Mouse (Mus musculus) heart, embryonic 15.5 days (tissue): Measurements from ENCODE around the gene Dnajc16. TPM values are rescaled to one million over a fixed set of nuclear protein-coding genes. Genes with fewer than 3 reads are reported as not detected.

Experiments
- ATAC-seq: fragments of 200-750 bp; cut with Nextera tagmentation; replicated peaks from 2 replicates; pipeline ENCODE4 v1.8.0; 2017; ENCODE audit warnings: low read depth, moderate TSS enrichment; ENCODE audit not compliant: insufficient number of reproducible peaks, insufficient read depth, low FRiP score
- H3K27ac ChIP-seq: fragments of 300-500 bp; sonication (generic); 2 replicates; pipeline ENCODE4 v1.5.1; 2015; ENCODE audit warnings: mild to moderate bottlenecking, inconsistent platforms
- H3K27me3 ChIP-seq: fragments of 300-500 bp; sonication (generic); 2 replicates; pipeline ENCODE4 v1.6.1; 2015; ENCODE audit warnings: inconsistent platforms
- H3K36me3 ChIP-seq: fragments of 300-500 bp; sonication (generic); 2 replicates; pipeline ENCODE4 v1.6.1; 2015; ENCODE audit warnings: mild to moderate bottlenecking, inconsistent platforms
- H3K4me1 ChIP-seq: fragments of 300-500 bp; sonication (generic); replicated peaks from 2 replicates; pipeline ENCODE4 v1.6.1; 2015; ENCODE audit warnings: inconsistent platforms
- H3K4me2 ChIP-seq: fragments of 300-500 bp; sonication (generic); 2 replicates; pipeline ENCODE4 v1.6.1; 2015; ENCODE audit warnings: inconsistent platforms, mild to moderate bottlenecking, moderate library complexity
- H3K4me3 ChIP-seq: fragments of 300-500 bp; sonication (generic); 2 replicates; pipeline ENCODE4 v1.5.1; 2015; ENCODE audit warnings: mild to moderate bottlenecking, inconsistent platforms
- H3K9ac ChIP-seq: fragments of 300-500 bp; sonication (generic); 2 replicates; pipeline ENCODE4 v1.6.1; 2015; ENCODE audit warnings: mild to moderate bottlenecking, inconsistent platforms
- H3K9me3 ChIP-seq: fragments of 300-500 bp; sonication (generic); replicated peaks from 2 replicates; pipeline ENCODE4 v1.6.1; 2016; ENCODE audit warnings: inconsistent platforms
- WGBS: fragments of 180-500 bp; shearing (Covaris S2); methylation state at CpG from one replicate; pipeline ENCODE4 v1.1.7; 2015; ENCODE audit warnings: mixed read lengths; 5-methylcytosine and 5-hydroxymethylcytosine counted together
- polyA plus RNA-seq: library from polyadenylated mRNA; unstranded; fragments of >200 nt; fragmentation: Nextera tagmentation; extraction: Ambion mirVana; gene quantifications from 2 replicates; pipeline ENCODE4 v1.2.1, GENCODE M21; 2015

The Dnajc16 gene
- polyA plus RNA-seq, 1 experiment from 2014 or later = 3.7 TPM

- H3K9me3 ChIP-seq = no peaks in the 10 kb centered on the region
- ATAC-seq = peak; percentile 66; the same call in 1 of the 2 replicates
- no peak overlapping the region for H3K4me2 ChIP-seq
- WGBS = 16% methylated on average over 9 of the region's 9 CpGs
- no peaks in the 10 kb centered on the region; the same call in 1 of the 2 replicates for H3K27me3 ChIP-seq
- H3K4me3 ChIP-seq = no peak overlapping the region
- H3K9ac ChIP-seq = no peak overlapping the region
- no peaks in the 10 kb centered on the region for H3K36me3 ChIP-seq
- H3K27ac ChIP-seq = peak overlapping the region; percentile 57
- H3K4me1 ChIP-seq = peaks cover 14% of the 10 kb centered on the region
Measured at GRCm38 (mm10) chr4:141741856-141742255, 48.9 kb downstream of the Dnajc16 start.

GRCm38 (mm10) chr4:141738015-141738414 lies 52.7 kb downstream of the Dnajc16 start:
- Histone ChIP-seq H3K9ac (no peak overlapping the region), H3K9me3 (no peaks in the 10 kb centered on the region), H3K36me3 (no peaks in the 10 kb centered on the region), H3K27me3 (no peaks in the 10 kb centered on the region), H3K27ac (no peak overlapping the region), H3K4me2 (no peak overlapping the region), H3K4me3 (no peak overlapping the region), H3K4me1 (peaks cover 19% of the 10 kb centered on the region)
- WGBS = 65% methylated on average over 8 of the region's 8 CpGs
- ATAC-seq = no peak

- no peak overlapping the region for H3K4me3 ChIP-seq
- no peaks in the 10 kb centered on the region for H3K36me3 ChIP-seq
- no peak overlapping the region for H3K4me2 ChIP-seq
- H3K4me1 ChIP-seq = peaks cover 12% of the 10 kb centered on the region
- H3K27ac ChIP-seq = no peak overlapping the region
- H3K27me3 ChIP-seq = no peaks in the 10 kb centered on the region
- no peaks in the 10 kb centered on the region for H3K9me3 ChIP-seq
- H3K9ac ChIP-seq = no peak overlapping the region
- WGBS = 65% methylated on average over 4 of the region's 4 CpGs
- ATAC-seq = no peak
Measured at GRCm38 (mm10) chr4:141736856-141737255, 53.9 kb downstream of the Dnajc16 start.

GRCm38 (mm10) chr4:141735206-141735560 lies 55.5 kb downstream of the Dnajc16 start:
- Histone ChIP-seq H3K9ac (no peak overlapping the region), H3K36me3 (no peaks in the 10 kb centered on the region), H3K4me3 (peak overlapping the region; percentile 48), H3K4me1 (peaks cover 7% of the 10 kb centered on the region), H3K4me2 (peak overlapping the region; percentile 67), H3K27me3 (no peaks in the 10 kb centered on the region), H3K9me3 (no peaks in the 10 kb centered on the region), H3K27ac (no peak overlapping the region; the same call in 1 of the 2 replicates)
- WGBS = 28% methylated on average over 9 of the region's 9 CpGs
- no peak for ATAC-seq

- 7% methylated on average over 24 of the region's 24 CpGs for WGBS
- Histone ChIP-seq H3K4me2 (peak overlapping the region; percentile 67), H3K36me3 (no peaks in the 10 kb centered on the region), H3K4me1 (peaks cover 7% of the 10 kb centered on the region), H3K27ac (peak overlapping the region; percentile 68), H3K9ac (peak overlapping the region; percentile 29; the same call in 1 of the 2 replicates), H3K9me3 (no peaks in the 10 kb centered on the region), H3K4me3 (peak overlapping the region; percentile 48), H3K27me3 (no peaks in the 10 kb centered on the region)
- peak; percentile 94 for ATAC-seq
Measured at GRCm38 (mm10) chr4:141734446-141735205, 56.1 kb downstream of the Dnajc16 start.

- Histone ChIP-seq H3K4me1 (peaks cover 7% of the 10 kb centered on the region), H3K4me2 (no peak overlapping the region), H3K9ac (no peak overlapping the region), H3K27ac (no peak overlapping the region), H3K27me3 (no peaks in the 10 kb centered on the region), H3K36me3 (no peaks in the 10 kb centered on the region), H3K4me3 (no peak overlapping the region), H3K9me3 (no peaks in the 10 kb centered on the region)
- WGBS = 69% methylated on average over 5 of the region's 5 CpGs
- no peak for ATAC-seq
Measured at GRCm38 (mm10) chr4:141731766-141732165, 59.0 kb downstream of the Dnajc16 start.

GRCm38 (mm10) chr4:141730401-141730800 lies 60.3 kb downstream of the Dnajc16 start:
- no peak for ATAC-seq
- WGBS = 74% methylated on average over 13 of the region's 13 CpGs
- no peaks in the 10 kb centered on the region for H3K9me3 ChIP-seq

GRCm38 (mm10) chr4:141729266-141729665 lies 61.5 kb downstream of the Dnajc16 start:
- H3K27me3 ChIP-seq = no peaks in the 10 kb centered on the region
- 77% methylated on average over 3 of the region's 3 CpGs for WGBS

More at GRCm38 (mm10) chr4:141730401-141730800, 60.3 kb downstream of the Dnajc16 start:
- Histone ChIP-seq H3K27me3 (no peaks in the 10 kb centered on the region), H3K4me3 (no peak overlapping the region), H3K9ac (no peak overlapping the region), H3K4me2 (no peak overlapping the region), H3K27ac (no peak overlapping the region), H3K36me3 (no peaks in the 10 kb centered on the region), H3K4me1 (peaks cover 7% of the 10 kb centered on the region)

GRCm38 (mm10) chr4:141725738-141726137 lies 65.0 kb downstream of the Dnajc16 start:
- Histone ChIP-seq H3K27ac (no peak overlapping the region), H3K36me3 (no peaks in the 10 kb centered on the region), H3K4me3 (no peak overlapping the region), H3K4me2 (no peak overlapping the region), H3K27me3 (no peaks in the 10 kb centered on the region), H3K9ac (no peak overlapping the region), H3K9me3 (no peaks in the 10 kb centered on the region), H3K4me1 (peaks cover 20% of the 10 kb centered on the region)
- 43% methylated on average over 3 of the region's 3 CpGs for WGBS
- ATAC-seq = no peak

More at GRCm38 (mm10) chr4:141729266-141729665, 61.5 kb downstream of the Dnajc16 start:
- no peaks in the 10 kb centered on the region for H3K9me3 ChIP-seq
- no peak for ATAC-seq
- H3K9ac ChIP-seq = no peak overlapping the region
- H3K4me1 ChIP-seq = no peaks in the 10 kb centered on the region
- no peak overlapping the region for H3K4me2 ChIP-seq
- H3K4me3 ChIP-seq = no peak overlapping the region
- H3K36me3 ChIP-seq = no peaks in the 10 kb centered on the region
- no peak overlapping the region for H3K27ac ChIP-seq

- no peak overlapping the region for H3K9ac ChIP-seq
- no peaks in the 10 kb centered on the region for H3K27me3 ChIP-seq
- ATAC-seq = no peak
- H3K27ac ChIP-seq = no peak overlapping the region
- H3K36me3 ChIP-seq = peaks cover 4% of the 10 kb centered on the region; the same call in 1 of the 2 replicates
- H3K9me3 ChIP-seq = no peaks in the 10 kb centered on the region
- WGBS = 73% methylated on average over 5 of the region's 5 CpGs
- H3K4me1 ChIP-seq = peaks cover 24% of the 10 kb centered on the region
- no peak overlapping the region for H3K4me3 ChIP-seq
- no peak overlapping the region for H3K4me2 ChIP-seq
Measured at GRCm38 (mm10) chr4:141725277-141725676, 65.5 kb downstream of the Dnajc16 start.

- WGBS = 61% methylated on average over 11 of the region's 11 CpGs
- peaks cover 29% of the 10 kb centered on the region for H3K4me1 ChIP-seq
Measured at GRCm38 (mm10) chr4:141724594-141724993, 66.1 kb downstream of the Dnajc16 start.

More at GRCm38 (mm10) chr4:141724594-141724993, 66.1 kb downstream of the Dnajc16 start:
- no peak overlapping the region for H3K9ac ChIP-seq
- H3K36me3 ChIP-seq = peaks cover 9% of the 10 kb centered on the region; the same call in 1 of the 2 replicates
- no peak for ATAC-seq
- no peak overlapping the region for H3K27ac ChIP-seq
- H3K4me2 ChIP-seq = 0 out of 2 replicates have a peak overlapping the region, but pooled peaks have one; percentile 14
- H3K9me3 ChIP-seq = no peaks in the 10 kb centered on the region
- no peaks in the 10 kb centered on the region for H3K27me3 ChIP-seq
- no peak overlapping the region for H3K4me3 ChIP-seq
